Mouse (Mus musculus): ENCODE measurements at regions not wholly inside any gene's neighbourhood (a gene's known extent, or its start where the extent isn't known, plus 50 kb on each side); places are given as distances from the start of the nearest gene placed in this dataset.

DNA sequence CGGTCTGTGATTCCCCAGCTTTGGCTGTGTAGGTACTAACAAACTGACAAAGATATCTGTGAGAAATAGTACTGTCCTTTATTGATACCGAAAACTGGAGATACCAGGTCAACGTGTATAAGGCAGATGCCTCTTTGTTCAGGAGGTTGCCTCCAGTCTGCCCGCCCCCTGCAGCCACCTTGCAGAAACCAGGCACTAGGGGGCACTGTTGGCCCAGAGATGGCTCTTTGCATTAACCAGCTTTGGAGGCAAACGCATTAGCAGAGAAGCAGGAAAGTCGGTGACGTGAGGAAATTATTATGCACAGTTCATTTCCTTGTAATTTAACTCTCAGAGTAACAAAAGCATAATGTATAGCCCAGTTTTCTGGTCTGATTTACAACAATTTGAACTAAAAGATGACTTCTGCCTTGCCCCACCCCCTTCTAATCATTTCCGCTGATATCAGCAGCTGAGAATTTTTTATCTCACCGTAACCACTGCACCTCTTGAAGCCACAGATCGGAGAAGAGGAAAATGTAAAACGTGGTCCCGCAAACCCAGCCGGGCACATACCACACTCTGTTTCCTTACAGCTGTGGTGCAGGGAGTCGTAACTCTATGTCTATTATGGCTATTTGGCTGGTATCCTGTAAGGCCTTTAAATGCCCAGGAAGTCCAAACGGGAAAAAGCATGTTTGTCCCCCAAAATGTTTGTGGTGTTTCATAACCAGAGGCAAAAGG lies 203.5 kb downstream of the Icos start:
- TF ChIP-seq POLR2A (IDR thresholded peaks at IDR 0.05; ENCODE audit: extremely low read depth, insufficient read depth, low read length) (no peak), CTCF (IDR thresholded peaks at IDR 0.05; ENCODE audit: low read depth, low read length) (peak; percentile 97)

All from liver, adult 2 months (tissue).